Mouse (Mus musculus): ENCODE results near the gene Fam53b. TPM values are rescaled to one million over a fixed set of nuclear protein-coding genes. Genes with fewer than 3 reads are reported as not detected.

Fam53b gene
- polyA plus RNA-seq, 1 experiment from 2014 or later, result 16.6 TPM

DNA sequence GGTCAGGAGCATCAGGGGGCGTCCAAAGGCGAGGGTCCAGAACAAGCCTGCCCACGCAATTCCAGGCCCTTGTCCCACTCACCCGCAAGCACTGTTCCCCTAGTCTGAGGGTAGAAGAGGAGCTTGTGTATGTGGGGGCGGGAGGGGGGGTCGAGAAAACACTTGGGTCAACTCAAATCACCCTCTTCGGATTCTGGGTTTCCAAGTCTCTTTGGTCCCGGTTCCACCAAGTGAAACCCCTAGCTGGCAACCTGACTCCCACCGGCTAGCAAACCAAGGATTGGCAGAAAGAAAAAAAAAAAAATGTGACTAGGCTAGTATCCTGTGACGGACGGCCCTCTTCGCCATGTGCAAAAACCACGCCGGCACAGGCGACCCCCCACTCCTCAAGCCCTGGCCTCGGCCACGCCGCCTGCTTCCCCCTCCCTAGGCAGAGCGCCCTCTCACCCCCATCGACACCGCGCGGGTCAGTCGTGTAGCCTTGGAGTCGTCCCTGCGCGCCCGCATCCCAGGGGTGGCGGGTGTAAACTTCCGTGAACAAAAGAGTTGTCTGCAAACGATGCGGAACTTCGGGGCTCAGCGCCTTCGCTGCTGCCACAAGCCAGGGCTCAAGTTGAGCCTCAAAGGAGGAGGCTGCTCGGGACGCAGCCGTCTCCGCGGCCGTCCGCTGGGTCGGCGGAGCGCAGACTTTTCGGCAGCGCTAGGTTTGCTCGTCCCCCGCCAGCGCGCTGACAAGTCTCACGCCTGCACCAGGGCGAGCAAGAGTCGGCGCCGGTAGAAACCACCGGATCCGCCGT lies 869 bp downstream of the Fam53b start:
- Histone ChIP-seq H3K4me3 (replicated peaks; ENCODE audit: low read length) (peak overlapping the region; percentile 73), H3K9me3 (ENCODE audit: control insufficient read depth, low read length) (no peaks in the 10 kb centered on the region), H3K4me2 (replicated peaks) (peak overlapping the region; percentile 93), H3K9ac (peak overlapping the region; percentile 83), H3K4me1 (replicated peaks; ENCODE audit: control insufficient read depth, insufficient read depth, low read length) (peaks cover 43% of the 10 kb centered on the region), H3K27me3 (ENCODE audit: control insufficient read depth, insufficient read depth, low read length) (no peaks in the 10 kb centered on the region), H3K27ac (peak overlapping the region; percentile 89), H3K36me3 (replicated peaks; ENCODE audit: control insufficient read depth, insufficient read depth) (no peaks in the 10 kb centered on the region)
- ATAC-seq (ENCODE audit: low FRiP score) (peak; percentile 33; the same call in 1 of the 2 replicates), DNase-seq (ENCODE audit: low spot score) (peak; percentile 52)
- WGBS, result under 1% methylated on average over 59 of the region's 59 CpGs

DNA sequence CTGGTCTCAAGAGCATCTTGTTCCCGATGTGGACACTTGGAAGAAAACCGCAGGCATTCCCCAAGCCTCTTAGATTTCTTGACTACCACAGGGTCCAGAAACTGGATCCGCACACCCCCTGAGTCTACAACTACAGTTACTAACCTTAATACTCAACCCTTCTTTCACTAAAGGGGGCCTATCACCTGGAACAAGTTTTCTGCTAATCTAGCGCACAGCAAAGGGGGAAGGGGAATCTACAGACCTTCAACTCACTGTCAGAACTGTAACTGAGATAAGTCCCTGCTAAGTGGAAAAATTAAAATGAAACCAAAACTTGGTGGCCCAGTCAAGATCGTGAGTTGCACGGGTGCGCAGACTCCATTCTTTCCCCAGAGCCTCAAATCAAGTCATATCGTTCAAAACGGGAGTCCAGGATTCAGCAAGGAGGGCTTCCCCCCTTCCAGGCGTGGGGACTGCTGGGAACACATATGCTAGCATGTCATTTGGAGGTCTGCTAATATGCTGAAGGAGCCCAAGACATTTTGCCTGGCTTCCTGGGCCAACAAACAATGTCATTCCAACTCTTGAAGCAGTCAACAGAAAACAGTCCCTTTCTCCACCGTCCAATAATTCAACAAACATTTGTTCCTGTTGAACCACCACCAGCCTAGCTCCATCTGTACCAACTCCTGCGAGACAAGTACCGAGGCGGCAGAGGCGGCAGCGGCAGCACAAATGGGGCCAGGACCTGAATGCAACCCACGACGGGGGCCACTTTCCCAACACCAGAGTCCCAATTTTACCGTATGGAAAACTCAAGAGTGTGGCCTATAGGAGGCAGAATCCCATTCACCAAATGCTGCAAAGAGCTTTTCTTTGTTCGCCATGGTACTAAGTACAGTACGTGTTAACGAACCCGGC lies 1.7 kb downstream of the Fam53b start:
- Histone ChIP-seq H3K9me3 (ENCODE audit: control insufficient read depth, low read length) (no peaks in the 10 kb centered on the region), H3K4me2 (replicated peaks) (peak overlapping the region; percentile 93), H3K27me3 (ENCODE audit: control insufficient read depth, insufficient read depth, low read length) (no peaks in the 10 kb centered on the region), H3K27ac (peak overlapping the region; percentile 89), H3K36me3 (replicated peaks; ENCODE audit: control insufficient read depth, insufficient read depth) (no peaks in the 10 kb centered on the region), H3K4me1 (replicated peaks; ENCODE audit: control insufficient read depth, insufficient read depth, low read length) (peaks cover 51% of the 10 kb centered on the region), H3K4me3 (replicated peaks; ENCODE audit: low read length) (peak overlapping the region; percentile 73), H3K9ac (peak overlapping the region; percentile 83)
- peak; percentile 50 for DNase-seq (ENCODE audit: low spot score)
- 13% methylated on average over 23 of the region's 23 CpGs for WGBS
- ATAC-seq (ENCODE audit: low FRiP score), result no peak

DNA sequence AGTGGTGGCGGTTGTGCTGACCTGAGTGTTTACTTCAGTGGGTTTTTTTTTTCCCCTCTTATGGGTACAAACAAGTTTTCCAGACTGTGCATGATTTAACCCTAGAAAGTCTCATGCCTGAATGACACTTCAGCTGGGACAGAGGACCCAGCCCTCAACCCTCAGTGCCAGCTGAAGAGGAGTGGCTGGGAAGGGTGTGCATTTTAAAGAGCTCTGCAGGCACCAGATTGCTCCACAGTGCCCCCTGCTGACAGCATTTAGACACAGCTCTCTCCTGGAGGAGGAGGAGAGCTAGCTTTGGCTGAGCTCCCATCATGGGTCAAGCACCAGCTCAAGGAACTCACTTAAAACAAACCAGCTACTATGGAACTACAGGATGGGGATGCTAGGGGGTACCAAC lies 2.8 kb downstream of the Fam53b start:
- Histone ChIP-seq H3K9me3 (ENCODE audit: control insufficient read depth, low read length) (no peaks in the 10 kb centered on the region), H3K4me1 (replicated peaks; ENCODE audit: control insufficient read depth, insufficient read depth, low read length) (peaks cover 62% of the 10 kb centered on the region), H3K27ac (peak overlapping the region; percentile 43; the same call in 1 of the 2 replicates), H3K4me3 (replicated peaks; ENCODE audit: low read length) (no peak overlapping the region), H3K36me3 (replicated peaks; ENCODE audit: control insufficient read depth, insufficient read depth) (no peaks in the 10 kb centered on the region), H3K9ac (no peak overlapping the region), H3K27me3 (ENCODE audit: control insufficient read depth, insufficient read depth, low read length) (no peaks in the 10 kb centered on the region), H3K4me2 (replicated peaks) (peak overlapping the region; percentile 93)
- WGBS, result 59% methylated on average over 1 of the region's 1 CpGs
- ATAC-seq (ENCODE audit: low FRiP score) (no peak), DNase-seq (ENCODE audit: low spot score) (peak; percentile 89)

GRCm38 (mm10) chr7:132810368-132810767 lies 3.3 kb downstream of the Fam53b start:
- H3K27me3 ChIP-seq (ENCODE audit: control insufficient read depth, insufficient read depth, low read length), result no peaks in the 10 kb centered on the region
- no peak overlapping the region for H3K4me3 ChIP-seq (replicated peaks; ENCODE audit: low read length)
- WGBS, result 13% methylated on average over 6 of the region's 6 CpGs
- H3K4me2 ChIP-seq (replicated peaks), result peak overlapping the region; percentile 93
- H3K9me3 ChIP-seq (ENCODE audit: control insufficient read depth, low read length), result no peaks in the 10 kb centered on the region
- H3K4me1 ChIP-seq (replicated peaks; ENCODE audit: control insufficient read depth, insufficient read depth, low read length), result peaks cover 67% of the 10 kb centered on the region
- H3K27ac ChIP-seq, result peak overlapping the region; percentile 43; the same call in 1 of the 2 replicates
- DNase-seq (ENCODE audit: low spot score) (no peak), ATAC-seq (ENCODE audit: low FRiP score) (no peak)
- H3K9ac ChIP-seq, result no peak overlapping the region
- H3K36me3 ChIP-seq (replicated peaks; ENCODE audit: control insufficient read depth, insufficient read depth), result no peaks in the 10 kb centered on the region

GRCm38 (mm10) chr7:132809721-132810120 lies 4.0 kb downstream of the Fam53b start:
- WGBS, result 17% methylated on average over 6 of the region's 6 CpGs
- H3K27ac ChIP-seq, result peak overlapping the region; percentile 41
- no peaks in the 10 kb centered on the region for H3K36me3 ChIP-seq (replicated peaks; ENCODE audit: control insufficient read depth, insufficient read depth)
- no peaks in the 10 kb centered on the region for H3K9me3 ChIP-seq (ENCODE audit: control insufficient read depth, low read length)
- no peaks in the 10 kb centered on the region for H3K27me3 ChIP-seq (ENCODE audit: control insufficient read depth, insufficient read depth, low read length)
- H3K4me2 ChIP-seq (replicated peaks), result peak overlapping the region; percentile 31
- DNase-seq (ENCODE audit: low spot score) (no peak), ATAC-seq (ENCODE audit: low FRiP score) (no peak)
- no peak overlapping the region for H3K9ac ChIP-seq
- H3K4me1 ChIP-seq (replicated peaks; ENCODE audit: control insufficient read depth, insufficient read depth, low read length), result peaks cover 67% of the 10 kb centered on the region
- H3K4me3 ChIP-seq (replicated peaks; ENCODE audit: low read length), result no peak overlapping the region

GRCm38 (mm10) chr7:132808841-132809682 lies 4.6 kb downstream of the Fam53b start:
- Histone ChIP-seq H3K4me1 (replicated peaks; ENCODE audit: control insufficient read depth, insufficient read depth, low read length) (peaks cover 67% of the 10 kb centered on the region), H3K27ac (peak overlapping the region; percentile 63), H3K9ac (peak overlapping the region; percentile 21), H3K4me2 (replicated peaks) (peak overlapping the region; percentile 31), H3K4me3 (replicated peaks; ENCODE audit: low read length) (no peak overlapping the region), H3K36me3 (replicated peaks; ENCODE audit: control insufficient read depth, insufficient read depth) (no peaks in the 10 kb centered on the region), H3K9me3 (ENCODE audit: control insufficient read depth, low read length) (no peaks in the 10 kb centered on the region), H3K27me3 (ENCODE audit: control insufficient read depth, insufficient read depth, low read length) (no peaks in the 10 kb centered on the region)
- ATAC-seq (ENCODE audit: low FRiP score), result peak; percentile 41; the same call in 1 of the 2 replicates
- no peak for DNase-seq (ENCODE audit: low spot score)
- WGBS, result 1% methylated on average over 20 of the region's 20 CpGs

DNA sequence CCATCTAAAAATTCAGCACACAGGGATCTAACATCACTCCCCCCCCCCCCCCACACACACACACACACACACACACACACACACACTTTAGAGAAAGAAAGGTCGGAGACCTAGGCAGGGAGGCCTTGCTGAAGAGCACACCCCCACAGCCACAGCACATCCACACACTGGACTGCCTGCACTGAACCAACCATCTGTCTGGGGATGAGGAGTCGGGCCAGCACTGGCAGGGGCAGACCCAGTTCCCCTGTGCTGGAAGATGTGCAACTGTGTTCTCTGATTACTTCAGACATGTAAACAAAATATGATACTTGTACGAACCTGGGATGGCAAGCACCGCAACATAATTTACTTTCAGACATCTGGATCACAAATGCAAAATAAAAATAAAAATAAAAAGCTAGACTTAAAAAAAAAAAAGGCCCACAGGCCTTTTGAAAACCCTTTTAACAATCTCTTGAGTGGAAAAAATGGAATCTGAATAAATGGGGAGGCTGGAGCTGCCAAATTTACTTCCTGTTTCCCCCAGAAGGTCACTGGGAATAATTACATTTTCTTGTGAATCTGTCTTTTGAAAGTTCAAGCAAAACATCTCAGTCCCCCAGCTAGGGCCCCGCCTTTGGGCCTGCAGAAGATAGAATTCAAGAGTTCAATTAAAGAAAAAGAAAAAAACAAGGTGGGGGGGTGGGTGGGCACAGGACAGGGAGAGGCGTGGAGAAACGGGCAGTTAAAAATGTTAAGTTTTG lies 5.5 kb downstream of the Fam53b start:
- Histone ChIP-seq H3K4me2 (replicated peaks) (peak overlapping the region; percentile 31), H3K27me3 (ENCODE audit: control insufficient read depth, insufficient read depth, low read length) (no peaks in the 10 kb centered on the region), H3K4me1 (replicated peaks; ENCODE audit: control insufficient read depth, insufficient read depth, low read length) (peaks cover 67% of the 10 kb centered on the region), H3K9me3 (ENCODE audit: control insufficient read depth, low read length) (no peaks in the 10 kb centered on the region), H3K4me3 (replicated peaks; ENCODE audit: low read length) (no peak overlapping the region), H3K36me3 (replicated peaks; ENCODE audit: control insufficient read depth, insufficient read depth) (no peaks in the 10 kb centered on the region), H3K27ac (peak overlapping the region; percentile 63), H3K9ac (peak overlapping the region; percentile 30; the same call in 1 of the 2 replicates)
- 44% methylated on average over 7 of the region's 7 CpGs for WGBS
- DNase-seq (ENCODE audit: low spot score) (no peak), ATAC-seq (ENCODE audit: low FRiP score) (no peak)
